Mouse (Mus musculus) adrenal gland, postnatal 14 days (tissue): ENCODE data around the gene Elavl1. TPM values are rescaled to one million over a fixed set of nuclear protein-coding genes. Genes with fewer than 3 reads are reported as not detected.
"Not testable (repeated sequence)": the region's sequence is repeated elsewhere in the genome, so short reads cannot be mapped to it uniquely, and the experiment has no call there.

Source experiments
- DNase-seq: peaks from one replicate; pipeline ENCODE4 v3.0.0; 2021; ENCODE audit warnings: mixed read lengths
- long read RNA-seq, 2 experiments: library from polyadenylated mRNA; stranded (forward); transcript quantifications; one replicate each; pipeline ENCODE4 v2.0.0; 2021
- total RNA-seq: library from RNA; stranded (reverse); gene quantifications from 2 replicates; pipeline ENCODE4 v1.2.3, GENCODE M21; 2021

Elavl1 gene
- total RNA-seq: 93.4 and 102 TPM in 2 replicates
- long read RNA-seq, experiment 1, full-length matches to known transcripts: 152 of 171 reads
- long read RNA-seq, experiment 1, partial matches to known transcripts: 10 of 171 reads
- long read RNA-seq, experiment 1, other reads (novel, unspliced or antisense): 9 of 171 reads
- long read RNA-seq, experiment 2, full-length matches to known transcripts: 130 of 148 reads
- long read RNA-seq, experiment 2, partial matches to known transcripts: 6 of 148 reads
- long read RNA-seq, experiment 2, other reads (novel, unspliced or antisense): 12 of 148 reads

GRCm38 (mm10) chr8:4324983-4325750 is at the start of gene Elavl1, which contains the start of gene Ccl25:
Gene Elavl1, minus strand, starts transcription at chr8:4325413.
Gene Ccl25, plus strand, starts transcription at chr8:4325210.
- DNase-seq: peak; percentile 99

GRCm38 (mm10) chr8:4372657-4373056 is 47.4 kb upstream of the Elavl1 start:
- DNase-seq: no peak

GRCm38 (mm10) chr8:4370078-4370477 is 44.9 kb upstream of the Elavl1 start:
- DNase-seq: peak; percentile 26

GRCm38 (mm10) chr8:4368470-4368869 is 43.3 kb upstream of the Elavl1 start:
- no peak for DNase-seq

- DNase-seq: peak; percentile 67
Observed at GRCm38 (mm10) chr8:4367808-4368207, 42.6 kb upstream of the Elavl1 start.

GRCm38 (mm10) chr8:4366189-4366588 is 41.0 kb upstream of the Elavl1 start:
- DNase-seq: no peak

GRCm38 (mm10) chr8:4360922-4361321 is 35.7 kb upstream of the Elavl1 start:
- DNase-seq: no peak

- DNase-seq: no peak
Observed at GRCm38 (mm10) chr8:4359362-4359761, 34.1 kb upstream of the Elavl1 start.

- no peak for DNase-seq
Observed at GRCm38 (mm10) chr8:4355455-4355854, 30.2 kb upstream of the Elavl1 start.

- DNase-seq: no peak
Observed at GRCm38 (mm10) chr8:4354516-4354915, 29.3 kb upstream of the Elavl1 start.

- no peak for DNase-seq
Observed at GRCm38 (mm10) chr8:4353741-4354140, 28.5 kb upstream of the Elavl1 start.

GRCm38 (mm10) chr8:4352562-4352961 is 27.3 kb upstream of the Elavl1 start:
- DNase-seq: not testable (repeated sequence)

- DNase-seq: no peak
Observed at GRCm38 (mm10) chr8:4350618-4351017, 25.4 kb upstream of the Elavl1 start.

- no peak for DNase-seq
Observed at GRCm38 (mm10) chr8:4349335-4349734, 24.1 kb upstream of the Elavl1 start.

- no peak for DNase-seq
Observed at GRCm38 (mm10) chr8:4348275-4348674, 23.1 kb upstream of the Elavl1 start.

- no peak for DNase-seq
Observed at GRCm38 (mm10) chr8:4347661-4348060, 22.4 kb upstream of the Elavl1 start.

GRCm38 (mm10) chr8:4340207-4340606 is 15.0 kb upstream of the Elavl1 start:
- no peak for DNase-seq

GRCm38 (mm10) chr8:4335678-4336077 is 10.5 kb upstream of the Elavl1 start:
- no peak for DNase-seq

- no peak for DNase-seq
Observed at GRCm38 (mm10) chr8:4333966-4334365, 8.8 kb upstream of the Elavl1 start.

GRCm38 (mm10) chr8:4329000-4329399 is 3.8 kb upstream of the Elavl1 start:
- DNase-seq: peak; percentile 27

GRCm38 (mm10) chr8:4325751-4326036 is 481 bp upstream of the Elavl1 start:
- DNase-seq: no peak

- peak; percentile 67 for DNase-seq
Observed at GRCm38 (mm10) chr8:4324525-4324924, 688 bp downstream of the Elavl1 start.

- no peak for DNase-seq
Observed at GRCm38 (mm10) chr8:4323917-4324316, 1.3 kb downstream of the Elavl1 start.

GRCm38 (mm10) chr8:4322470-4322869 is 2.7 kb downstream of the Elavl1 start:
- DNase-seq: peak; percentile 82
